Mouse (Mus musculus): ENCODE measurements around the gene Btbd11. TPM values are rescaled to one million over a fixed set of nuclear protein-coding genes. Genes with fewer than 3 reads are reported as not detected.

Btbd11 gene
- polyA plus RNA-seq, 1 experiment: 1.3 TPM

GRCm38 (mm10) chr10:85411120-85411519, 24.5 kb downstream of the Btbd11 start:
- 79% methylated on average over 3 of the region's 3 CpGs for WGBS
- no peak for DNase-seq (ENCODE audit: low read depth, low spot score)

- DNase-seq (ENCODE audit: low read depth, low spot score): no peak
- 42% methylated on average over 15 of the region's 15 CpGs for WGBS
Measured at GRCm38 (mm10) chr10:85420851-85421628, 34.4 kb downstream of the Btbd11 start.

DNA sequence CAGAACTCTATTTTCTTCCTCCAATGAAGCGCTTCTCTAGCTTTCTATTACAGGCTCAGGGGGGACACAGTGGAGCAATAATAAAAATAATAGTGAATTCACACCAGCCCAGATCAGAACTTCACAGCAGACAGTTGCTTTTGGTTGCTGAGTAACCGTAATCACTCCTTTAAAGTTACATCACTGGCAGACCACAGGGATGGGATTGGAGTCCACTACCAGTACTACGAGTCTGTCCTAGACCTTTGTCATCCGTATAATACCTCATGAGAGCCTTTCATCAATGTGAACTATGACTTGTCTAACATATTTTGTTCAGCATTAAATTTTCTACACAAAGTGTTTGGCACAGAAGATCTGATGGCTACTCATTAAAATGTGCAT, 35.0 kb downstream of the Btbd11 start:
- no peak for DNase-seq (ENCODE audit: low read depth, low spot score)
- WGBS: 73% methylated on average over 4 of the region's 4 CpGs

- no peak for DNase-seq (ENCODE audit: low read depth, low spot score)
Measured at GRCm38 (mm10) chr10:85425756-85426155, 39.1 kb downstream of the Btbd11 start.

DNA sequence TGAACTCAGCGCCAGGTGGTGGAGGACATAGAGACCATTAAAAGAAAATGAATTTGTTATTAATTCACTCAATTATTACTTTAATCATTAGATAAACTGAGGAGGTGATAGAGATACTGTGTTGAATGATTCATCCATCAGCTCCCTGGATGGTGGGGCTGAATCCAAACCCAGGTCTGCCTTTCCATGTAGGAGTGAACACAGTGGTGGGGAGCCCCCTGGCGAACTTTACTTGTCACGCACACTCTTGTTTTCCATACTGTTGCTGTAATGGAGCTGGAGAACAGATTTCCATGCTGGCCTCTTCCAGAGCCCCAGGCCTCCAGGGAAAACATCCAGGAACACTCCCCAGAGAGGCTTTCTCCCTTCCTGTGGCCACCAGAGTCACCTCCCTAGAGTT, 50.6 kb downstream of the Btbd11 start:
- no peak for DNase-seq (ENCODE audit: low read depth, low spot score)
- WGBS: 84% methylated on average over 3 of the region's 3 CpGs

More at GRCm38 (mm10) chr10:85425756-85426155, 39.1 kb downstream of the Btbd11 start:
- WGBS: 43% methylated on average over 2 of the region's 2 CpGs

- WGBS: 80% methylated on average over 3 of the region's 3 CpGs
- DNase-seq (ENCODE audit: low read depth, low spot score): no peak
Measured at GRCm38 (mm10) chr10:85443371-85443770, 56.8 kb downstream of the Btbd11 start.

DNA sequence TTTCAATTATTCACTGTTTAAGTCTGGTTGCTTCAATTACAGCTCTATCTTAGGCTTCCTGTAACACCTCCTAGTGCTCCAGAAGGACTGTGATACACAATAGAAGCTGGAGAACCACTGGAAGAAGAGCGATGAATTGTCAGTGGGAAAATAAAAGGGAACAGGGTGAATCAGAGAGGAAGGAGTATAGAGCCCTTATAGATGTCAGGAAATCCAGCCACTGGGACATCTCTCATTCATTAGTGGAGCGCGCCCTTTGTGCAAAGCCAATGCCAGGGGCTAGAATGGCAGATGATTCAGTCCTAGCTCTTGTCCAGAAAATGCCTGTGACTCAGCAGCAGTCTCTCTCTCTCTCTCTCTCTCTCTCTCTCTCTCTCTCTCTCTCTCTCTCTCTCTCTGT, 59.3 kb downstream of the Btbd11 start:
- 93% methylated on average over 3 of the region's 3 CpGs for WGBS
- DNase-seq (ENCODE audit: low read depth, low spot score): no peak

- WGBS: 66% methylated on average over 1 of the region's 1 CpGs
- DNase-seq (ENCODE audit: low read depth, low spot score): no peak
Measured at GRCm38 (mm10) chr10:85446700-85447099, 60.1 kb downstream of the Btbd11 start.

DNA sequence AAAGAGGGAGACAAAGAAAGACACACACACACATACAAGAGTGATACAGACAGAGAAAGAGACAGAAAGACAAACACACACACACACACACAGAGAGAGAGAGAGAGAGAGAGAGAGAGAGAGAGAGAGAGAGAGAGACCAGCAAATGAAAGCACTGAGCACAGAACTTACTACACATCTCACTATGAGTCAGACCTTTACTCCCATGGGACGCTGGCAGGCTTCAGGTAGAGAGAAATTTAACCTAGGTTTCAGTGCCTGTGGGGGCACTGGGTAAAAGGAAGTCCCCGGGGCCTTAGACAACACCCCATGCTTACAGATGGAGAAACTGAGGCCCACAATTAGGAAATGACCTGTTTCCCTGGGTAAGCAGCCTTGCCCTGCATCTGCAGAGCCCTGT, 61.3 kb downstream of the Btbd11 start:
- WGBS: 73% methylated on average over 2 of the region's 2 CpGs
- DNase-seq (ENCODE audit: low read depth, low spot score): no peak

- DNase-seq (ENCODE audit: low read depth, low spot score): no peak
- 32% methylated on average over 8 of the region's 8 CpGs for WGBS
Measured at GRCm38 (mm10) chr10:85451629-85452368, 65.2 kb downstream of the Btbd11 start.

GRCm38 (mm10) chr10:85453221-85453775, 66.7 kb downstream of the Btbd11 start:
- WGBS: 88% methylated on average over 2 of the region's 2 CpGs
- DNase-seq (ENCODE audit: low read depth, low spot score): no peak

GRCm38 (mm10) chr10:85455985-85456384, 69.4 kb downstream of the Btbd11 start:
- no peak for DNase-seq (ENCODE audit: low read depth, low spot score)
- WGBS: 63% methylated on average over 4 of the region's 4 CpGs

GRCm38 (mm10) chr10:85458744-85459344, 72.2 kb downstream of the Btbd11 start:
- 31% methylated on average over 17 of the region's 17 CpGs for WGBS
- DNase-seq (ENCODE audit: low read depth, low spot score): no peak

DNA sequence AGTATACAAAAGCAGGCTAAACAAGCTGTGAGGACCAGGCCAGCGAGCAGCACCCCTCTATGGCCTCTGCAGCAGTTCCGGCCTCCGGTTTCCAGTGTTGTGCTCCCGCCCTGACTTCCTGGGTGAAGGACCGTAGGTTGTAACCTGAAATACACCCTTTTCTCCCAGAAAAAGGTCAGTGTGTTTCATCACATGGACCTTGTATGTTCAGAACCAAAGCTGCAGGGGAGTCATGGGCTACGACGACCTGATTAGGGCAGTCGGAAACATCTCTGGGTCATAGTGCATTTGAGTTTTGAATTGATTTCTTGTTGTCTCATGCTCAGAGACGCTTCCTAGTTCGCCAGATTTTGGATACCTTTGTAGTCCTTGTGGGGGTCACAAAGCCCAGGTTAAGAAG, 74.1 kb downstream of the Btbd11 start:
- 90% methylated on average over 10 of the region's 10 CpGs for WGBS
- DNase-seq (ENCODE audit: low read depth, low spot score): no peak

- no peak for DNase-seq (ENCODE audit: low read depth, low spot score)
- 61% methylated on average over 6 of the region's 6 CpGs for WGBS
Measured at GRCm38 (mm10) chr10:85464152-85464551, 77.5 kb downstream of the Btbd11 start.

GRCm38 (mm10) chr10:85465516-85466408, 79.1 kb downstream of the Btbd11 start:
- WGBS: 89% methylated on average over 13 of the region's 13 CpGs
- no peak for DNase-seq (ENCODE audit: low read depth, low spot score)

DNA sequence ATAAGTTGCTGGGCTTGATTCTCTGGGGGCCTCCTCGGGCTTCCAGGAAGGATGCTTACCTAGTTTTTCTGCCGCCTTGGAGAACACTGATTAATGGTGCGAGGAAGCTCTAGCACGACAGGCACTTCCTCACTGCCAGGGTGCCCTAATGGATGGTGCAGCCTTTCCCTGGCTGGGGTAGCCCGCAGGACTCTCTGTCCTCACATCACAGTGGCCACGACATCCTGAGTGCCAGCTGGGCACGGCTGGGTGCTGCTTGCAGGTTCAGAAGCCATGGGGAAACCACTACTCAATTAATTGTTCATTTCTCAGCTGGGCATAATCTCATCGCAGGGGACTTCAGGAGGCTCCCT, 79.8 kb downstream of the Btbd11 start:
- 61% methylated on average over 8 of the region's 8 CpGs for WGBS
- DNase-seq (ENCODE audit: low read depth, low spot score): no peak

DNA sequence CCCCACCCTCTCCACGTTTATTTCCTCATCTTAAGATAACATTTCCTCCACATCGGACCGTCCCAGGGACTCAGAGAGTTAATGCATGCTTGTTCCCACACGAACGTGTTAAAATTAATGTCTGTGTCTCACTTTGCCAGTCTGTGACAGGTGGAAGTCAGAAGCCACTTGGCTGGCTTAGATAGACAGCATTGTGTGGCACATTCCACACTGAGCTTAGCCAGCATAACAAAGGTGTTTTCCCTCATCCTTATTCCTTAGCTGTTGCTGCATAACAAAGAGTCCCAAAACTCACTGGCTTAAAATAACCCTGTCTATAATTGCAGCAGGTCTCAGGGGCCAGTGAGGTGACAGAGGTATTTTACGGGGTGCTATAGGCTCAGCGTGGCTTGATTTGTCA, 80.8 kb downstream of the Btbd11 start:
- 46% methylated on average over 7 of the region's 7 CpGs for WGBS
- no peak for DNase-seq (ENCODE audit: low read depth, low spot score)

- no peak for DNase-seq (ENCODE audit: low read depth, low spot score)
- WGBS: 71% methylated on average over 4 of the region's 4 CpGs
Measured at GRCm38 (mm10) chr10:85468527-85468926, 81.9 kb downstream of the Btbd11 start.

GRCm38 (mm10) chr10:85469341-85469740, 82.7 kb downstream of the Btbd11 start:
- WGBS: 83% methylated on average over 5 of the region's 5 CpGs
- DNase-seq (ENCODE audit: low read depth, low spot score): no peak

All from large intestine, adult 2 months (tissue).